Mouse (Mus musculus) erythroblast, embryonic 14.5 days (primary cell): Measurements from ENCODE around the gene Atrnl1.

Experiments used
- GATA1 ChIP-seq: IDR thresholded peaks from 2 replicates; pipeline ENCODE4 v1.6.1; 2012; ENCODE audit warnings: low read length, inconsistent platforms, mixed read lengths
- TAL1 ChIP-seq: IDR thresholded peaks from 3 replicates; pipeline ENCODE4 v1.6.1; 2012; ENCODE audit warnings: low read length, inconsistent platforms, mixed read lengths

GRCm38 (mm10) chr19:57724920-57725319 lies 114.1 kb downstream of the Atrnl1 start:
- TF ChIP-seq TAL1 = no peak
- no peak for TF ChIP-seq GATA1
